Comparison of ENCODE assay signal across 9 mouse cellular contexts in genomic region chr16:18585676-18586075, GRCm38 (mm10). TPM values are rescaled to one million over a fixed set of nuclear protein-coding genes. Genes with fewer than 3 reads are reported as not detected.
DNase-seq lines count a peak whose midpoint lies in the region; ATAC-seq and TF ChIP-seq lines count a peak whose summit lies in the region.
"Had no signal": no experiment of that assay in that cellular context is flagged by ENCODE, and none has a peak within 500 bp of the region (broad histone marks: within the 10 kb centered on the region; RNA-seq: fewer than 3 reads in every experiment).

No protein-coding gene starts in this region.

- no peak for TF ChIP-seq EP300 in heart, adult 2 months (IDR thresholded peaks at IDR 0.05; ENCODE audit: insufficient read depth, low read depth, low read length)

- H3ac ChIP-seq in myocyte (ENCODE audit: control insufficient read depth, insufficient read length), result peak overlapping the region; percentile 90

- H3K4me1 ChIP-seq in heart, embryonic 15.5 days (replicated peaks), result peaks cover 63% of the 10 kb centered on the region
- H3K4me1 ChIP-seq in heart, adult 2 months (ENCODE audit: control insufficient read depth, insufficient read depth, low read length), result peaks cover 2% of the 10 kb centered on the region; the same call in 1 of the 2 replicates
- peaks cover 47% of the 10 kb centered on the region for H3K4me1 ChIP-seq in hindbrain, embryonic 15.5 days (replicated peaks)

- H3K27ac ChIP-seq in heart, embryonic 15.5 days, result no peak overlapping the region
- no peak overlapping the region for H3K27ac ChIP-seq in heart, adult 2 months
- H3K27ac ChIP-seq in hindbrain, embryonic 15.5 days (replicated peaks), result no peak overlapping the region

- no peak overlapping the region for H3K9ac ChIP-seq in heart, embryonic 15.5 days
- no peak overlapping the region for H3K9ac ChIP-seq in heart, adult 2 months (ENCODE audit: low read depth, low read length)
- H3K9ac ChIP-seq in hindbrain, embryonic 15.5 days, result no peak overlapping the region

- no peaks in the 10 kb centered on the region for H3K79me2 ChIP-seq in heart, adult 2 months (replicated peaks; ENCODE audit: control insufficient read depth, insufficient read depth, low read length)
- H3K79me2 ChIP-seq in myocyte (ENCODE audit: control insufficient read depth, insufficient read depth), result peaks cover 12% of the 10 kb centered on the region

- no peak for ATAC-seq in heart, embryonic 15.5 days (replicated peaks; ENCODE audit: insufficient number of reproducible peaks, insufficient read depth, low FRiP score, low read depth)
- no peak for ATAC-seq in hindbrain, embryonic 15.5 days (ENCODE audit: low FRiP score, low read depth)

- peak overlapping the region; percentile 83 for H3K4me2 ChIP-seq in heart, embryonic 15.5 days
- H3K4me2 ChIP-seq in hindbrain, embryonic 15.5 days, result peak overlapping the region; percentile 59; the same call in 1 of the 2 replicates
- H3K4me2 ChIP-seq in myocyte (ENCODE audit: low read depth), result peak overlapping the region; percentile 95

- no peak for TF ChIP-seq CTCF in heart, adult 2 months (IDR thresholded peaks at IDR 0.05)

- DNase-seq in heart, adult 2 months, result no peak
- DNase-seq in embryo, embryonic 9.5 days (ENCODE audit: extremely low spot score), result peak; percentile 59
- DNase-seq in yolk sac, embryonic 10.5 days (ENCODE audit: low spot score), result no peak
- no peak for DNase-seq in adipocyte (ENCODE audit: low spot score)
- no peak for DNase-seq in kidney, adult 18-20 months
- DNase-seq: right cerebral cortex, postnatal 4 days had no signal

- intact Hi-C loops in heart, adult 2 months (cut with DNase I), result no loop called here

- TF ChIP-seq POLR2A in heart, adult 2 months (IDR thresholded peaks at IDR 0.05; ENCODE audit: insufficient read depth, low read depth, low read length), result no peak
- TF ChIP-seq POLR2A in myocyte (IDR thresholded peaks at IDR 0.05; ENCODE audit: insufficient read length, low read depth), result no peak

- WGBS in heart, embryonic 15.5 days, result 34% methylated on average over 10 of the region's 10 CpGs
- WGBS in heart, adult 2 months, result 63% methylated on average over 10 of the region's 10 CpGs
- 8% methylated on average over 10 of the region's 10 CpGs for WGBS in hindbrain, embryonic 15.5 days

- peak overlapping the region; percentile 53 for H3K4me3 ChIP-seq in heart, embryonic 15.5 days
- H3K4me3 ChIP-seq in heart, adult 2 months, result no peak overlapping the region
- H3K4me3 ChIP-seq in hindbrain, embryonic 15.5 days, result peak overlapping the region; percentile 36; the same call in 1 of the 2 replicates
- peak overlapping the region; percentile 85 for H3K4me3 ChIP-seq in myocyte

- no peaks in the 10 kb centered on the region for H3K9me3 ChIP-seq in heart, embryonic 15.5 days (replicated peaks)
- H3K9me3 ChIP-seq in hindbrain, embryonic 15.5 days, result no peaks in the 10 kb centered on the region

- peaks cover 100% of the 10 kb centered on the region for H3K27me3 ChIP-seq in heart, embryonic 15.5 days
- peaks cover 43% of the 10 kb centered on the region for H3K27me3 ChIP-seq in heart, adult 2 months (ENCODE audit: control insufficient read depth, insufficient read depth, low read length)
- peaks cover 92% of the 10 kb centered on the region for H3K27me3 ChIP-seq in hindbrain, embryonic 15.5 days
- no peaks in the 10 kb centered on the region for H3K27me3 ChIP-seq in myocyte (ENCODE audit: control insufficient read depth, insufficient read depth, insufficient read length)

- H3K36me3 ChIP-seq in heart, embryonic 15.5 days, result no peaks in the 10 kb centered on the region
- H3K36me3 ChIP-seq in heart, adult 2 months (ENCODE audit: control insufficient read depth, insufficient read depth, low read length), result no peaks in the 10 kb centered on the region
- H3K36me3 ChIP-seq in hindbrain, embryonic 15.5 days, result no peaks in the 10 kb centered on the region
- H3K36me3 ChIP-seq in myocyte (ENCODE audit: control insufficient read depth, insufficient read depth), result no peaks in the 10 kb centered on the region

TF ChIP-seq in myocyte, 11 proteins besides CTCF, POLR2A, EP300 and RAD21:
- no peak for TF ChIP-seq TCF3 (IDR thresholded peaks at IDR 0.05; ENCODE audit: insufficient read length, low read depth)
- no peak for TF ChIP-seq CEBPB (IDR thresholded peaks at IDR 0.05; ENCODE audit: insufficient read depth, poor library complexity, severe bottlenecking)
- TF ChIP-seq MAX (IDR thresholded peaks at IDR 0.05; ENCODE audit: low read depth), result no peak
- no peak for TF ChIP-seq E2F4 (IDR thresholded peaks at IDR 0.05; ENCODE audit: insufficient read depth)
- no peak for TF ChIP-seq MYOG (IDR thresholded peaks at IDR 0.05; ENCODE audit: control insufficient read depth in 1 of 3, insufficient read depth in 1 of 3, insufficient read length in 2 of 3, low read depth in 2 of 3)
- TF ChIP-seq SRF (IDR thresholded peaks at IDR 0.05; ENCODE audit: control insufficient read depth, insufficient read length, low read depth), result no peak
- TF ChIP-seq TCF12 (IDR thresholded peaks at IDR 0.05; ENCODE audit: insufficient read depth, poor library complexity, severe bottlenecking), result no peak
- no peak for TF ChIP-seq REST (IDR thresholded peaks at IDR 0.05; ENCODE audit: insufficient read depth, insufficient read length)
- TF ChIP-seq MYOD1 (IDR thresholded peaks at IDR 0.05; ENCODE audit: control insufficient read depth in 1 of 3, insufficient read length in 2 of 3, low read depth in 2 of 3), result no peak
- no peak for TF ChIP-seq USF1 (IDR thresholded peaks at IDR 0.05; ENCODE audit: low read depth)
- TF ChIP-seq POLR2AphosphoS2 (IDR thresholded peaks at IDR 0.05; ENCODE audit: insufficient read length, low read depth), result no peak

RNA-seq across cellular contexts. Expression of gene Tbx1, which starts 4.8 kb away (rescaled TPM):
- polyA plus RNA-seq in heart, embryonic 15.5 days (2015; fragmentation: Nextera tagmentation; extraction: Ambion mirVana), result 0.66 and 1.5 TPM in 2 replicates
- total RNA-seq in heart, adult 2 months (2021), result 1 to 10 TPM in 1 of 2 experiments, under 1 TPM in 1; 0.68 to 1.1 TPM
- 0.91 and 1.3 TPM in 2 replicates for polyA plus RNA-seq in heart, adult 2 months (2012; rRNA removed)
- polyA plus RNA-seq in hindbrain, embryonic 15.5 days (2015; fragmentation: Nextera tagmentation; extraction: Ambion mirVana), result 1.1 and 1.2 TPM in 2 replicates
- 16.9 TPM for polyA plus RNA-seq in myocyte (2012; fragmentation: generic; extraction: Trizol)

RNA-seq across cellular contexts. Expression of gene Gp1bb, which starts 36.5 kb away (rescaled TPM):
- polyA plus RNA-seq in heart, embryonic 15.5 days (2015; fragmentation: Nextera tagmentation; extraction: Ambion mirVana), result 3.7 and 3.8 TPM in 2 replicates
- 1 to 10 TPM in 1 of 2 experiments, under 1 TPM in 1; 0.86 to 3.5 TPM for total RNA-seq in heart, adult 2 months (2021)
- polyA plus RNA-seq in heart, adult 2 months (2012; rRNA removed), result 1.3 and 5.6 TPM in 2 replicates
- 11.8 and 14.8 TPM in 2 replicates for polyA plus RNA-seq in hindbrain, embryonic 15.5 days (2015; fragmentation: Nextera tagmentation; extraction: Ambion mirVana)
- 9.4 TPM for polyA plus RNA-seq in myocyte (2012; fragmentation: generic; extraction: Trizol)

RNA-seq across cellular contexts. Expression of gene Gm49601, which starts 40.6 kb away (rescaled TPM):
- polyA plus RNA-seq in heart, embryonic 15.5 days (2015; fragmentation: Nextera tagmentation; extraction: Ambion mirVana), result 0.94 and 1.4 TPM in 2 replicates
- 1 to 10 TPM; 1.1 TPM for total RNA-seq in heart, adult 2 months (2021)
- 3.1 and 4.9 TPM in 2 replicates for polyA plus RNA-seq in heart, adult 2 months (2012; rRNA removed)
- 14.8 and 18.8 TPM in 2 replicates for polyA plus RNA-seq in hindbrain, embryonic 15.5 days (2015; fragmentation: Nextera tagmentation; extraction: Ambion mirVana)
- polyA plus RNA-seq in myocyte (2012; fragmentation: generic; extraction: Trizol), result 11.4 TPM

RNA-seq across cellular contexts. Expression of gene Sept5, which starts 44.1 kb away (rescaled TPM):
- 8.1 and 14.8 TPM in 2 replicates for polyA plus RNA-seq in heart, embryonic 15.5 days (2015; fragmentation: Nextera tagmentation; extraction: Ambion mirVana)
- total RNA-seq in heart, adult 2 months (2021), result 1 to 10 TPM; 3.2 to 5.6 TPM
- 7.1 and 7.3 TPM in 2 replicates for polyA plus RNA-seq in heart, adult 2 months (2012; rRNA removed)
- 192 and 212 TPM in 2 replicates for polyA plus RNA-seq in hindbrain, embryonic 15.5 days (2015; fragmentation: Nextera tagmentation; extraction: Ambion mirVana)
- polyA plus RNA-seq in myocyte (2012; fragmentation: generic; extraction: Trizol), result 112 TPM
